Mouse (Mus musculus) left cerebral cortex, postnatal 25 days (tissue): ENCODE results near the gene Arhgef7. TPM values are rescaled to one million over a fixed set of nuclear protein-coding genes. Genes with fewer than 3 reads are reported as not detected.

Source experiments
- DNase-seq, 2 experiments: peaks; one replicate each; pipeline ENCODE4 v3.0.0; 2022; ENCODE audit warnings: low spot score in 2 of 2, mixed read lengths in 1 of 2
- intact Hi-C: fragments of 180-260 bp; cut with DNase I; formaldehyde crosslinking; loops from one replicate; pipeline ENCODE4 v1.15.1; 2025
- total RNA-seq, 2 experiments: library from RNA; stranded (reverse); gene quantifications; 2 replicates each; pipeline ENCODE4 v1.2.3; 2021

The Arhgef7 gene
- total RNA-seq, 2 experiments from 2014 or later, result 137 to 142 TPM

GRCm38 (mm10) chr8:11782607-11783006, 55.1 kb downstream of the Arhgef7 start:
- intact Hi-C loops, result no loop called here
- DNase-seq, result no peak

- intact Hi-C loops, result no loop called here
- DNase-seq, result no peak
These were observed 56.5 kb downstream of the Arhgef7 start for GRCm38 (mm10) chr8:11783861-11784594.

- no peak for DNase-seq
- intact Hi-C loops, result no loop called here
These were observed 57.6 kb downstream of the Arhgef7 start for GRCm38 (mm10) chr8:11785121-11785520.

GRCm38 (mm10) chr8:11785539-11786046, 58.1 kb downstream of the Arhgef7 start:
- intact Hi-C loops, result no loop called here
- DNase-seq, result peak in 1 of 2 experiments; percentile 52

GRCm38 (mm10) chr8:11788252-11788651, 60.7 kb downstream of the Arhgef7 start:
- intact Hi-C loops, result no loop called here
- DNase-seq, result no peak

DNA sequence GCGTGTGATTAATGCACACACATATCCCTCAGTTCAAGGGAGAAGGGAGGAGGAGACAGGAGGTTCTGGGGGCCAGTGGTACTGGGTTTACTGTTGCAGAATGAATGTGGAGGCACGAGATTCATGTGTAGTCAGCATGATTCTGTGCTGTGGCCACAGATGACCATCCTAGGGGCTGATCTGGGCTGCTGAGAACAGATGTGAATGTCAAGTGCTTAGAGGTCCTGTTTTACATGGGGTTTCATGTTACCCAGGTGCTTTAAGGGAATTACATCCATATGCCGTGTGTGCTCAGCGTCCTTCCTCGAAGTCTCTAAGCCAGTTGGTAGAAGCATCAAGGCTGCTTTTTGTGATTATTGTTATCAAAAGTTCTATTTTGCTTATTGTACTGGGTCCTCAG, 61.6 kb downstream of the Arhgef7 start:
- intact Hi-C loops, result no loop called here
- no peak for DNase-seq

DNA sequence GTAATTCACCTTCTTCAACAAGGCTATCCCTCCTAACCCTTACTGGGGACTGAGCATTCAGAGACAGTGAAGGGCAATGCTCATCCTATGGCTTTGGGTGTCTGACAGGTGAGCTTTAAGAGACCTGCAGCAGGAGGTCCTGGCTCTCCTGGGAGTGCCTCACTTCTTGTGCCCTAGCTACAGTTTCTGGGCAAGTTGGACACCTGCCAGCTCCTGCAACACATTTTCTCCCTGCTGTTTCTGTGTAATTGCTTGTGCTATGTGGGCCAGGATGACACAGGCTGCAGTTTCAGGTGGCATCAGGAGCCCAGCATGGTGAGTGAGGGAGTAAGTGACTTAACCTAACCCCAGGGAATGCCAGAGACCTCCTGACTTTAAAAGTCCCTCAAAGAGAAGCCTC, 67.4 kb downstream of the Arhgef7 start:
- no peak for DNase-seq
- intact Hi-C loops, result no loop called here

DNA sequence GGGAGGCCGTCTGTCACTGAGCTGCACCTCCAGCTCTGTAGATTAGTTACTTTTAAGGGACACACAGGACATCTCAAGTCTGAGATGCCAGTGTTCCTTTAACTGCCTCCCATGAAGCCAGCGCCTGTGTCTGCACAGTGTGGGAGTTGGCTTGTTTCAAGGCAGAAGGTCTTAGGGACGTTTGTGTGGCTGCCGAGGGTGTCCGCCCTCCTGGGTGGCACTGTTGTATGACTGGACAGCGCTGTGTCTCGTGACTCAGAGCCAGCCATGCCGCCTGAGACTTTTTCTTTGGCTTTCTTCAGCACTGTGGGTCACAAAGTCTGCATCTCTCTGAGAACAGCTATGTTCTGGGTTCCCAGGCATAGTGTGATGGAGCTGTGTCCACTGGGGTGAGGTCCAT, 69.6 kb downstream of the Arhgef7 start:
- no peak for DNase-seq
- intact Hi-C loops, result no loop called here

DNA sequence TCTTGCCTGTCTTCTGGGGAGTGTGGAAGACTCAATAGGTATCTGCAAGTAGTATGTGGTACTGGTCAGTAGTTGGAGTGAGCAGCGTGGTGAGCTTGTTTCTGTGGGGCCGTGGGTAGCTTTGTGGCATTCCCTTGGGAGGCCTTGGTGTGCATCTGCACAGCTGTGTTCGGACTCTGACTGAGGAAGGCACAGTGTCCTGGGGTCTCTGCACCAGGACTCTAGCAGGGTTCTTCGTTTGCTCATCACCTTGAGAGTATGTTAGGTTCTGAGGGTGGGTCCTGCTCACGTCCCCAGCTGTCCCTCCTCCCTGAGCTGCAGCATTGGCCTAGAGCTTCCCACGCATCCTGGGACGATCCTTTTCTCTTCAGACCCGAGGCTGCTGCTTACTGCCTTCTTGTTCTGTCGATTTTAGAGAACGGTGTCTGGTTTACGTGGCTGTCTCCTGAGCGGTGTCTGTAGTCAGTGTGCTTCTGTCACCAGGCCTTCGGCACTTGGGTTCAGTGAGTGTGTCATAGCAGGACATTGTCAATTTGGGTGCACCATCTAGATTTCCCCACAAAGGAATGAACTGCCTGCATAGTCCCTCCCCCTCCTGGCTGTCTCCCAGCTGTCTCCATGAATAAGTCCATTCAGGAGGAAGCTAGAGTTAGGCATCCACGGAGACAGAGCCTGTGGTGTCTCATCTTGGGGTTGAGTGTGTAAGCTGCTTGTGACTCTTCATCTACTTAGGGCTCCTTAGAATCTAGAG, 70.4 kb downstream of the Arhgef7 start:
- intact Hi-C loops, result no loop called here
- peak in 1 of 2 experiments; percentile 81 for DNase-seq

GRCm38 (mm10) chr8:11798480-11798867, 71.0 kb downstream of the Arhgef7 start:
- DNase-seq, result no peak
- intact Hi-C loops, result no loop called here

DNA sequence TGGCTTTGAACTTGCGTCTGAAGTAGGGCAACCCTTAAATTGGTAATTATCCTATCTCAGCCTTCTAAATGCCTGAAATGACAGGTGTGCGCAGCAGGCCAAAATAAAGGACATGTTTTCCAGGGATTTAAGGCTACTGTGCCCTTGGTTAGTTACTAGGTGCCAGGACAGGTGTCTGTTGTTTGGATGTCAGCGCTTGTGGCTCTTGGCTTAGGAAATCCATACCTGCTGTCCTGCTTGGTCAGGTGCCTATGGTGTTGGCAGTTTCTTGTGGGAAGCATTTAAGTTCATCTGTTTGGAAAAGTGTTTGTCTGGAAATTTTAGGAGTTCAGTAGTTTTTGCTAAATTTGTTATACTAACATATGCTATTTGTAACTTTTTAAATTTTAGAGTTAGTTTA, 71.6 kb downstream of the Arhgef7 start:
- no peak for DNase-seq
- intact Hi-C loops, result no loop called here

DNA sequence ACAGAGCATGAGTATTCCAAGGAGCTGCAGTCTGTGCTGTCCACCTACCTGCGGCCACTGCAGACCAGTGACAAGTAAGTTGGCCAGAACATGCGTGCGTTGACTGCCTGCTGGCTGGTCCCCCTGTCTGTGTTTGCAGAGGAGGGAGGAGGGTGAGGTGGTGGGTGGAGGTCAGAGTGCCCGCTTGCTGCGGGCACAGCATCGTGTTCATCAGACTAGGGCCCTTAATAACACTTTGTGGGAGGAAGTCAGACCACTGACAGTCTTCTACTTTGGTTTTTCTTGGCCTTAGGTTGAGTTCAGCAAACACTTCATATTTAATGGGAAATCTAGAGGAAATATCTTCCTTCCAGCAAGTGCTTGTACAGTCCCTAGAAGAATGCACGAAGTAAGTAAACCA, 73.0 kb downstream of the Arhgef7 start:
- intact Hi-C loops, result no loop called here
- no peak for DNase-seq

GRCm38 (mm10) chr8:11801571-11801970, 74.0 kb downstream of the Arhgef7 start:
- intact Hi-C loops, result no loop called here
- no peak for DNase-seq

- intact Hi-C loops, result no loop called here
- no peak for DNase-seq
These were observed 77.4 kb downstream of the Arhgef7 start for GRCm38 (mm10) chr8:11804914-11805313.

GRCm38 (mm10) chr8:11806252-11806651, 78.7 kb downstream of the Arhgef7 start:
- DNase-seq, result no peak
- intact Hi-C loops, result no loop called here

DNA sequence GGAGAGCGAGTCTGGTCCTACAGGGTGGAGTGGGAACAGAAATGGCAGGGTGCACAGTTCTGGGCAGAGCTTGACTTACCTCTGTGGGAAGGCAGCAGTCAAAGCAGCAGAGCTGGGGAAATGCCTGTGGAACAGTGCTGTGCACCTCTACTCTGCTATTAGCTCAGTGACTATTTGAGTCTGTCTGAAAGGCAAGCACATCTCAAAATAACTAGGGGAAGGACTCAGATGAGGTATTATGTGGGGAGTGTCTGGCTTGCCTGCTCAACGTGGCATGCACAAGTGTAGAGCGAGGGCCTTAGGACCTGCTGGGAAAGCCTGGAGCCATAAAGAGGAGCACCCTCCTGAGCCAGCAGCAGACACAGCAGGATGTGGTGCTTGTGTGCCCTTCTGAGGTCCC, 79.8 kb downstream of the Arhgef7 start:
- intact Hi-C loops, result no loop called here
- no peak for DNase-seq

GRCm38 (mm10) chr8:11808047-11808446, 80.5 kb downstream of the Arhgef7 start:
- no peak for DNase-seq
- intact Hi-C loops, result no loop called here

DNA sequence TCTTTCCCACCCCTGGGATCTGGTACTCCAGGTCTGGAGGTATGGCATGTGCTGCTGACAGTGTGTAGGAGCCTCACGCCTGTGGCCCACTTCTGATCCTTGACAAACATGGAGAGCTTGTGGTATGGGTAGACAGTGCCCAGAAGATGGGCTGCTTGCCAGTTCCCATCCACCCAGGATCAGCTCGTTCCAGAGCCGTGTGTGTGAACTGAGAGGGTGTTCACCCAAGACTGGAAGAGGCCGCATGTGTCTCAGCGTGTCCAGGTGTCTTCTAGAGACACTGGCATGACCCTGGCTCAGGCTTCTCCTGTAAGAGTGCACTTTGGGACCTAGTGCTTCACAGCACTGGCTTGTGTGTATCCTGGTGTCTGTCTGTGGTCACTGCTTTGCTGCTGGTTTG, 82.9 kb downstream of the Arhgef7 start:
- intact Hi-C loops, result no loop called here
- no peak for DNase-seq

DNA sequence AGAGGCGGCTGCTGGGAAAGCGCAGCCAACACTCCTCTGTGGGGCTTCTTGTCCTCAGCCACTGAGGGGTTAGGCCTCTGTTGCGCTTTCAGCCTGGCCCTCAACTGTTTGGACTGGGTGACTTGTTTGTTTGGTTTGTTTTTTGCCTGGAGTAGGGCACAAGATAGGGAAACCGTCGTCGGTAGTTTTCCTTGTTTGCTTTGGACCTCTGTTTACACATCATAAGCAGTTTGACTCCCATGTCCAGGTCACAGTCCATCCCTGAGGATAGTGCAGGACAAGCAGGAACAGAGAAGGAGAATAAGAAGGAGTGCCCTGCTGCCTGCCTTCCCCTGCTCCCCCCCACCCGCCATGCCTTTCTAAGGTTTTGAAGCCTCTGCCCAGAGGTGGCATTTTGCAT, 86.3 kb downstream of the Arhgef7 start:
- intact Hi-C loops, result no loop called here

DNA sequence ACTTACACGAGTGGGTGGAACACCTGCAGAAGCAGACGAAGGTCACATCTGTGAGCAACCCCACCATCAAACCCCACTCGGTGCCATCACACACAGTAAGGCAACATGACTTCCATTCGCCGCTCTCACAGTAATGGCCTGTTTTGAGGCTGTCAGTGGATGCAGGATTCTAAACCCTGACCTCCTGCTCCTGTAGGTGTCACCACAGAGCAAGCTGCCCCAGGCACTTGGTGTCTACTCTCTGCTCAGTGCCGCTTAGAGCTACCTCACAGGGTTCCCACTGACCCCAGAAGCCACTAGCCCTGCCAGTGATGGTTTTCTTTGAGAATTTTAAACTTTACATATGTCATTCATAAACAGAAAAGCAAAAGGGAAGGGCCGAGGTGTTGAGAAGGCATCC, 87.7 kb downstream of the Arhgef7 start:
- no peak for DNase-seq
- intact Hi-C loops, result no loop called here

More for the DNA sequence above, 86.3 kb downstream of the Arhgef7 start:
- no peak for DNase-seq

GRCm38 (mm10) chr8:11820136-11820535, 92.6 kb downstream of the Arhgef7 start:
- intact Hi-C loops, result no loop called here
- no peak for DNase-seq
